Mouse (Mus musculus) left cerebral cortex, adult 18-20 months (tissue): ENCODE data around the gene Lcor. TPM values are rescaled to one million over a fixed set of nuclear protein-coding genes. Genes with fewer than 3 reads are reported as not detected.
A peak's percentile ranks its signal among the peaks of the same experiment; 100 is the strongest.

Experiments
- DNase-seq, 2 experiments: peaks; one replicate each; pipeline ENCODE4 v3.0.0; 2021 to 2022; ENCODE audit warnings: low spot score in 2 of 2, mixed read lengths in 1 of 2
- total RNA-seq, 2 experiments: library from RNA; stranded (reverse); gene quantifications; 2 replicates each; pipeline ENCODE4 v1.2.3; 2021

Lcor gene
- total RNA-seq, 2 experiments from 2014 or later: 20.6 to 21.5 TPM

DNA sequence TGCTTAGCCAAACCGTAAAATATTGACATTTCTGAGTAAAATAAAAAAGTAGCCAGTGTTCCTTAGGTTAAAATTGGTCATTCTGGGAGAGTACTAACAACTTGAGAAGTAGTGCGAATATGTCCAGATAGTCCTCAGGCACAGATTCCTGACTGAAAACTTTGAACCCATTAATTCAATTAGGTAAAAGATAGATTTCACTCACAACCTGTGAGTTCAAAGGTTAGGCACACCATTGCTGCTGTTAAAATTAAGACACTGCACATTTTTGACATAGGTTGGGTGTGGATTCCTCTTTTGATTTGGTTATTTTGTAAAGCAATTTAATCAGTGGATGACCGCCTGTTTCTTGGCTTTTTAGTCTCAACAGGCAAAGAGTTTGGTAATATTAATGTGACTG is 78.4 kb downstream of the Lcor start:
- DNase-seq: no peak

DNA sequence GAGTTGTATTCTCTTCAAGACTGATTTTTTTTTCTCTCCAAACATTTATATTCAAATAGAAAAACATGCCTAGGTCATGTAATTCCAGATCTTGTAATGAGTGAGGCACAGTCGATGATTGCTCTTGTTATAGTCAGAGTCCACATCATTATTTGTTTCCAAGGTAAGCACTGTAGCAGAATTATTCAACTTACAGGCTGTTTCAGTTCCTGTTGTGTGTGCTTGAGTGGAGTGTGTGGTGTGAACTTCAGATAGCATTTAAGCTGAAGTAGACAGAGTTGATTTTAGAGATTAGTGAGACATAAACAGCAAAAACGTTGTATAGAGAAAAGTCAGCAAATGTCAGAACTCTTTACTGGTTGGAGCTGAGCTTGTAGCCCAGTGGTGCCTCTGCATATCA is 86.4 kb downstream of the Lcor start:
- no peak for DNase-seq

DNA sequence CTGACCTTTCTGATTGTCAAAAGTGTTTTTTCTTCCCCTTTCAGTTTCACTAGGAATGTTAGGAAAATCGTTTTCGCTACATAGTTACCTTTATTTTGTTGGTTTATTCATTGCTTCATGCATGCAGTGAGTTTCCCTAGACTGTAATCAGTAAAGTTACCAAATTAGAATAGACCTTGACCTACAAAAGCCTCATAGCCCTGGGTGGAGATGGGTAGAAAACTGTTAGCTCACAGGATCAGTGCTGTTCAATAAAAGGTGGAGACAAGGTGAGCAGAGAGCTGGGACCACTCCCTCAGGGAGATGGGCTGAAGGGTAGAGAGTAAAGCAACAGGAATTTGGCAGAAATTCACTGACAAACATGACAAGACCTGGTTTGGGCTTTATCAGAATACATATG is 91.3 kb downstream of the Lcor start:
- no peak for DNase-seq

DNA sequence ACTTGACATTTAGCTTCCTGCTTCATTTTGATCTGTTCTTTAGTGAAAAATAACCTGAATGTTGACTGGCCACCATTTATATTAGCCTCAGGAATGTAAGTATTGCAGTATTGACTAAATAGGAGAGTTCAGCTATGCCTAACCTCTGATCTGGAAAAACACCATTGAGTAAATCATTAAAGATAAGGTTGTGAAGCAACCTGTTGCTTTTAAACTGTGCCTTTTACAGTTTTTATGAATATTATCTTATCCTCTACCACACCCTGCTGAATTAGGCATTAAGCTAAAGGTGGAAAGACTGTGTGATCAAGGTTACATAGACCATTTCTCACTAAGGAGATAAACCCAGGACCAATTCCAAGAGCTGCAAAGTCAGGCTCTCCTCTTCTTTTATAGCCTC is 95.1 kb downstream of the Lcor start:
- no peak for DNase-seq

DNA sequence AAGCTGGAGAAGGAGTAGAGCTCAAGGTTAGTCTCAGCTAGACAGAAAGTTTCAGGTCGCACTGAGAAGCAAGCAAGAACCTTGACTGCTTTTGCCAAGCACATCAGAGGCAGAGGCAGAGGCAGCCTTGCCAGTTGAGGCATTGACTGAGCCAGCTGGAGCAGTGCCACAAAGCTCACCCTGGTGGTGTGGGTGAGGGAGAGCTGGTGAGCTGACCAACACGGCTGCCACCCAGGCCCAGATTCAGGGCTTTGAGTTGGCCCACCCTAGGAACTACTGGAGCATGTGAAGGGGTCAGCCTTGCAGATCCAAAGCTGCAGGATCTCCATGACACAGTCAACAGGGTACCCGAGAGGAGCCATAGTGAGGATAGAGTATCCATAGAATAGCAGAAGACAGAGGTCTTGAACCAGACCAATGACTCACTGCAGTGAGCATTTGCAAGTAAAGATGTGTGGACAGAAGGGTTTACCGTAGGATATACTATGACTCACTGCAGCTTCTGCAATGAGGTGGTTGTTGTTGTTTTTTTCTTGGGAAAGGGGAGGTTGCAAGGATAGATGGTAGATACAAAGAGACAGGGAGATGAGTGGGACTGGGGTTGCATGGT is 97.0 kb downstream of the Lcor start:
- DNase-seq: no peak

- no peak for DNase-seq
Measured at GRCm38 (mm10) chr19:41581706-41582420, 99.4 kb downstream of the Lcor start, which contains the start of gene Gm340. Gene Gm340 (plus strand): TSS chr19:41582370.

DNA sequence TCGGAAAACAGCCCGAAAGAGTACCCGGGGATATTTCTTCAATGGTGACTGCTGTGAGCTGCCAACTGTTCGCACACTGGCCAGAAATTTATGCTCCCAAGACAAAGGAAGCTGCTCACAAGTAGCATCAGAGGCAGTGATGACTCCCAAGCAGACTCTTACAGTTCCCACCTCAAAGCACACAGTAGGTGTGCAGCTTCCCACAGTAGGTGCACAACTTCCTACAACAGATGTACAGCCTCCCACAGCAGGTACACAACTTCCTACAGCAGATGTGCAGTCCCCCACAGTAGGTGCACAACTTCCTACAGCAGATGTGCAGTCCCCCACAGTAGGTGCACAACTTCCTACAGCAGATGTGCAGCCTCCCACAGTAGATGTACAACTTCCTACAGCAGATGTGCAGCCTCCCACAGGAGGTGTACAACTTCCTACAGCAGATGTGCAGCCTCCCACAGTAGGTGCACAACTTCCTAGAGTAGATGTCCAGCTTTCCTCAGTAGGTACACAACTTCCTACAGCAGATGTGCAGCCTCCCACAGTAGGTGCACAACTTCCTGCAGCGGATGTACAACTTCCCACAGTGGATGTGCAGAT is 100.6 kb downstream of the Lcor start:
- DNase-seq: no peak

DNA sequence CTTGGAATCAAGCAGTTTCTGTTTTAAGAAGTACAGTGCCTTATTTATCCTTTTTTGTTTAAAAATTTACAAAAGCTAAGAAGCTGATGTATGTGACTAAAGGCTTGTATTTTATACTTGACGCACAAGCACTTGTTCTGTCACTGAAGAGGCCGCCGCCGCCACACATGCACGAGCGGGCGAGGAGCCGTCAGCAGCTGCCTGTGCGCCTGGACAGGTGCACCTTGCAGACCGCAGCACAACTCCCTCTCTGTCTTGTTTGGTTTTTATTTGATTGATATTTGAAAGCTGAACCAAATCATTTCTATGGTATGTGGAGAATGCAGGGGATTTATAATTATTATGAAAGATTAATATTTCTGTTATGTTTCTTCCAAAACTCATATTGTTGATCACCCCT is 104.3 kb downstream of the Lcor start:
- no peak for DNase-seq

DNA sequence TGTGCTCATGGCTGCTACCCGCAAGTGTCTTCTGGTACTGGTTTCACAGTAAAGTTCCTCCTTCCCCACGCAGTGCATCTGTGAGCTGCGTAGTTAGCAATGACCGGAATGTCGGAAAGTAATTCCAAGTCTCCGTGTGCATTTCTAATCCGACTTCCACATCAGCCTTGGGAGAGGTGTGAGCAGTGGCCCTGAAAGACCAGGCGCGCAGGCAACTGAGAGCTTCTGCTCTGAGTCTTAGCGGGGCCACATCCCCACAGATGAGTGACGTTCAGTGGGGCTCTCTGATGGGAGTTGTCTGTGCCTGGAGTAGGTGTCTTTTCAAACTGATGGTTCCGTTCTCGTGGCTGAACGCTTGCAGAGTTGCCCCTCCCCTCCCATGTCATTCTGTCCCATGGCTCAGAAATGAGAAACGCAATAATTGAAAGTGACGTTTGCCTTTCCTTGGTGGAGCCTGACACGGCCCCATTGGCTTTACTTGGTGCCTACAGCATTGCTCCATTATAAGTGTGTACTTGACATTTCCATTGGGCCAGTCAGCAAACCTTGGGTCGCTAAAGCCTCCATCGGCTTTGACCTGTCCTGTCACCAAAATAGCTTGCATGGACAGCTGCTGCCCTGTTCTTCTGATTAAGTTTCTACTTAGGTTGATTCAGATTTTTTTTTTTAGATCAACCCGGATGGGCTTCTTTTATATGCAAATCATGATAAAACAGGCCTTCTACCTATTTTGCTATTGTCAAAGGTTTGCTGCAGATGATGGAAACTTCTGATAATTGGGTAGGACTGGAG is 105.2 kb downstream of the Lcor start:
- no peak for DNase-seq

- DNase-seq: no peak
Measured at GRCm38 (mm10) chr19:41589026-41589425, 106.6 kb downstream of the Lcor start.

- no peak for DNase-seq
Measured at GRCm38 (mm10) chr19:41589681-41590080, 107.2 kb downstream of the Lcor start.

- no peak for DNase-seq
Measured at GRCm38 (mm10) chr19:41591808-41592207, 109.4 kb downstream of the Lcor start.

DNA sequence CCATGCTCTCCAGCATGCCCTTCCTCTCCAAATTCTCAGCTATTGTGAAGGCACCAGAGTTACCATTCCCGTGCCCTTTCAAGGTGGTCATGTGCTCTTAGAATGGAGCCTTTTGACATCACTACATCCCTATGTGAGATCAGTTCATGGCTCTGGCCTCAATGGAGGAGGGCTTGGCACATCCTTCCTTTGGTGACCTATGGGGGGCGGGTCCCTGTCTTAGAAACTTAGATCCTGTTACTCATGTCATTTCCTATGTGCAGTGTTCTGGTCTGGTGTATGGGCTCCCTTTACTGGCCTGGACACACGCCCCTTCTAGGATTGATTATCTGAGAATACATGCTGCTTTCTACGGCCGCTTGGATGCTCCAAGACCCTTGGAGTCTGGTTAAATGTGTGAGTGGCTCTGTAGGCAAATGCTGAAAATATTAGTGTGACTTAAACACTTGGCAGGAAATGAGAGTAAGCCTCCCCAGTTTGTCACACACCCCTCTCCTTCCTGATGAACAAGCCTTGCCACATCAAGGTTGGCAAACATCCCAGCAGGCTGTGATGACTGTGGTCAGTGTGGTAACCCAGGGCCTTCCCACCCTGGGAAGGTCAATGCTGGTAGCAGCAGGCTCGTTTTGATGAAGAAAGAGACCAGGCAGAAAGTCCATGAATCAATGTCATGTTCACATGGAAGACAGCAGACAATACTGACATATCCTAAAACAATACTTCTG is 114.9 kb downstream of the Lcor start:
- DNase-seq: no peak

GRCm38 (mm10) chr19:41600647-41601046 is 118.2 kb downstream of the Lcor start:
- no peak for DNase-seq

DNA sequence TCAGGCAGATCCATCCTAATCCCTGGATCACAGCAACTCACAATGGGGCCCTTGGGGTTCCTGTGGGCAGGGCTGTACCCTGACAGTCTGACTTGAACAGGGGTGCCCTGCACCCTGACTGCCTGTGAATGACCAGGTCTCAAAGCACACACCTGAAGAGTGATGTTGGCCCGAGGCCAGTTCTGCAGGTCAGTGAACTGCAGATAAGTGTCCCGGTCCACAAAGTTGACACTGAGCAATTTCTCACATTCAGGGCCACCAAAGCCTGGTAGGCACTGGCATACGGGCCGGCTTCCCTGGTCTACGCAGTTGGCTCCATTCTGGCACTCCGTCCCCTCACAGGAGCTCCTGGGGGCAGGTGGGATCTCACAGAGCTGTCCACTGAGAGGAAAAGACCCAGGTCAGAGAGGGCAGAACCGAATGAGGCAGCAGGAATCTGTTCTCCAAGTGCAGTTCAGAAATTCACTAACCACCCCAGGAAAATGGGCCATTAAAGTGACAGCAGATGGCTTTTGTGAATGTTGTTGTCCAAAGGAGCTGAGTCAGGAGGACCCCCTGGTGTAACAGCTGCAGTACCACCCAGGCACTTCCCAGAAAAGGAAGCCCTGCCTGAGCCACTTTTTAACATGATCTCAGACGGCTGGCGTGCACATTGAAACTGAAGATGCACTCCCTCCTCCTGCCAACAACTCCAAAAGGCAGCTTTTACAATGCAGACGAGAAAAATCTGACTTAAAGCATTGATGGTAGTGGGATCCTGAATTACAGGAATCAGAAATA is 124.0 kb downstream of the Lcor start:
- DNase-seq: peak in 1 of 2 experiments; percentile 18

- no peak for DNase-seq
Measured at GRCm38 (mm10) chr19:41611683-41612082, 129.2 kb downstream of the Lcor start.
